Mouse (Mus musculus) left cerebral cortex, postnatal 14 days (tissue): ENCODE results near the gene Gm45623. TPM values are rescaled to one million over a fixed set of nuclear protein-coding genes. Genes with fewer than 3 reads are reported as not detected.

Experiments
- DNase-seq, 2 experiments: peaks; one replicate each; pipeline ENCODE4 v3.0.0; 2021 to 2022; ENCODE audit warnings: low spot score in 2 of 2, mixed read lengths in 1 of 2
- intact Hi-C: fragments of 180-260 bp; cut with DNase I; formaldehyde crosslinking; loops from one replicate; pipeline ENCODE4 v1.15.1; 2025
- long read RNA-seq, 2 experiments: library from polyadenylated mRNA; stranded (forward); transcript quantifications; one replicate each; pipeline ENCODE4 v2.0.0; 2021
- total RNA-seq, 2 experiments: library from RNA; stranded (reverse); gene quantifications; 2 replicates each; pipeline ENCODE4 v1.2.3; 2021

The Gm45623 gene
- total RNA-seq: 10 to 100 TPM; 13.7 to 16.2 TPM
- long read RNA-seq, experiment 1, partial matches to known transcripts: 0 of 3 reads
- long read RNA-seq, experiment 1, other reads (novel, unspliced or antisense): 1 of 3 reads
- long read RNA-seq, experiment 2, transcript Gm45623-201 (1 exons, 1,457 nt): major isoform, 7 of 7 reads
- long read RNA-seq, experiment 2, partial matches to known transcripts: 0 of 7 reads
- long read RNA-seq, experiment 2, other reads (novel, unspliced or antisense): 0 of 7 reads

GRCm38 (mm10) chr13:56753192-56753951 lies at the start of gene Gm45623:
Gene Gm45623, minus strand, starts transcription at chr13:56753827.
- no peak for DNase-seq
- intact Hi-C loops: loop anchor here (10.0 kb wide), 1 partner anchor 279 kb away; no protein-coding TSS in a partner anchor

DNA sequence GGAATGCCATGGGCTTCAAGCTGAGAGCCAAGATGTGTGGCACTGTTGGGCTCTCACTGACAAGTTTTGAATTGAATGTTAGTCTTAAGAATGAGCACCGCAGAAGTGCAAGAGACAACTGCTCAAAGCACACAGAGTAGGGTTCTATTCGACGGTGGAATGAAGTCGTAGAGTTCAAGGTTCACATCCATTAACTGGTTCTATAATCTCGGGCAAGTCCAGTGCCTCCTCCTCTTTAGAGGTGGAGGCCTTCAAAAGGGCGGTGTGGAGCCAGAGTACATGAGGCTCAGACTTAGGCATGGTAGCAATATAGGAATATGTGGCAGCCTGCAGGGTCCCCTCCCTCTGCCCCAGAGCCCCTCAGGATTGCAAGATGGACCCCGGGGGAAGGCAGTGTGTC lies 43.8 kb upstream of the Gm45623 start:
- DNase-seq: no peak
- intact Hi-C loops: no loop called here

- DNase-seq: no peak
- intact Hi-C loops: no loop called here
These were observed 41.9 kb upstream of the Gm45623 start for GRCm38 (mm10) chr13:56795501-56795900.

GRCm38 (mm10) chr13:56794441-56794840 lies 40.8 kb upstream of the Gm45623 start:
- no peak for DNase-seq
- intact Hi-C loops: no loop called here

DNA sequence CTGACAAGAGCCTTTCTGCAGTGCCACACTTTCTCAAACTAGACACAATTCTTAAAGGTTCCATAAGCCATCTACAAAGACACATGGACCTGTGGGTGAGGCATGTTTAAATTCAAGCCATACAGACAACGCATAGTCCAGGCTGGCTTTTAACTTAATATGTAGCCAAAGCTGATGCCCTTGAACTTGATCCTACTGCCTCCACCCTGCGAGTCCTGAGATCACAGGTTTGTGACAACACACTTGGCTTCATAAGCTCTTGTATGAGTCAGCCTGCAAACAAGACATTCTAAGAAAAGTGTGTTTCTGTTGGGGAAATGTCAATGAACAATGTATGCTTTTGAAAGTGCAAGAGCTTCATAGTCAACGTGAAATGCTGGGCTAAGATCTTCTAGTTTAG lies 39.2 kb upstream of the Gm45623 start:
- intact Hi-C loops: no loop called here

GRCm38 (mm10) chr13:56790683-56791082 lies 37.1 kb upstream of the Gm45623 start:
- intact Hi-C loops: no loop called here

More for the DNA sequence above, 39.2 kb upstream of the Gm45623 start:
- DNase-seq: no peak

GRCm38 (mm10) chr13:56782621-56783020 lies 29.0 kb upstream of the Gm45623 start:
- intact Hi-C loops: no loop called here

More at GRCm38 (mm10) chr13:56790683-56791082, 37.1 kb upstream of the Gm45623 start:
- peak; percentile 45 to 57 for DNase-seq

DNA sequence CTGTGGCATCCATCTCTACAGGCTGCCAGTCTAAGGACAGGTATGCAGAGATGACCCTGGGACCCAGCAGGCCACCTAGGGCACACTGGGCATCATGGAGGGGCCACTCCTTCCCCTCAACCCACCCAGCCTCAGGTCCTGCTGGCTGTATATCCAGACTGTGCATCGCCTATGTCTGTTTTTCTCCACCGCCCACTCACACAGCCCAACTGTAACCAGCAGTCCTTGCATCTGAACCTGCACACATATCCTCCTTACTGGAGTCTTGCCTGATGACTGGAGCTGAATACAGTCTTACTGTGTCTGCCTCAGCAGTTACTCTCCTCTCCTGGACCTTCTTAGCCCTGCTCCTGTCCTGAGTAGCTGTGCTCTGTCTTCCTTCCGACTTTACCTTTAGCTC lies 28.1 kb upstream of the Gm45623 start:
- intact Hi-C loops: no loop called here
- peak; percentile 42 to 68 for DNase-seq

More at GRCm38 (mm10) chr13:56782621-56783020, 29.0 kb upstream of the Gm45623 start:
- DNase-seq: peak; percentile 61 to 86

GRCm38 (mm10) chr13:56780746-56781469 lies 27.3 kb upstream of the Gm45623 start:
- intact Hi-C loops: no loop called here
- peak in 1 of 2 experiments; percentile 40 for DNase-seq

GRCm38 (mm10) chr13:56774304-56774703 lies 20.7 kb upstream of the Gm45623 start:
- DNase-seq: no peak
- intact Hi-C loops: no loop called here

- no peak for DNase-seq
- intact Hi-C loops: no loop called here
These were observed 19.7 kb upstream of the Gm45623 start for GRCm38 (mm10) chr13:56773262-56773870.

GRCm38 (mm10) chr13:56772592-56772991 lies 19.0 kb upstream of the Gm45623 start:
- no peak for DNase-seq
- intact Hi-C loops: no loop called here

DNA sequence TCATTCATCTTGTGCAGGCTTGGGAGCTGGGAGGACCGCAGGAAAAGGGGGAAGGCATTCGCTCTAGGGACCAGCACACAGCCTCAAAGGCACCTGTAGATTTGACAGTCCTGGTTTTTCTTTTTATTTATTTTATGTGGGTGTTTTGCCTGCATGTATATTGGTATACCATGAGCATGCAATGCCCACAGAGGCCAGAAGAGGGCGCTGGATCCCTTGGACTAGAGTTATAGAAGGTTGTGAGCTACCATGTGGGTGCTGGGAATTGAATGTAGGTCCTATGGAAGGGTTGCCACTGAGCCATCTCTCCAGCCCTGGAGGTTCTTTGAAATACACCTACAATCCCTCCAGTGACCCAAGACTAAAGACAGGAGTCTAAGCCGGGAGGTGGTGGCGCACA lies 17.2 kb upstream of the Gm45623 start:
- DNase-seq: no peak
- intact Hi-C loops: no loop called here

- intact Hi-C loops: no loop called here
- no peak for DNase-seq
These were observed 16.5 kb upstream of the Gm45623 start for GRCm38 (mm10) chr13:56770136-56770578.

DNA sequence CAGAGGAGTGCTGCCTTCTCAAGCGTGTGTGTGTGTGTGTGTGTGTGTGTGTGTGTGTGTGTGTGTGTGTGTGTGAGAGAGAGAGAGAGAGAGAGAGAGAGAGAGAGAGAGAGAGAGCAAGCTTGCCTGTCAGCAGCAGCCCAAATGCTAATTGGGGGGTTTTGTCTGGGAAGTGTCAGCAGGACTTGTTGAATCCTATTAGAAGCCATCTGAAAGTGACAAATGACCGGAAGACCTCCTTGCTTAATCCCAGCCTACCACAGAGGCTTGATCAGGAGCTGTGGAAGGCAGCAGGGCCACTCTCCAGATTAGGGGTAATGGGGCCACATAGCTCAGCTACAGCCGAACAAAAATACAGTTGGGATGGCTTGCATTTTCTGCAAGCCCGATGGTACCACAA lies 15.8 kb upstream of the Gm45623 start:
- intact Hi-C loops: no loop called here
- no peak for DNase-seq

- intact Hi-C loops: no loop called here
- DNase-seq: no peak
These were observed 12.6 kb upstream of the Gm45623 start for GRCm38 (mm10) chr13:56766211-56766610.

DNA sequence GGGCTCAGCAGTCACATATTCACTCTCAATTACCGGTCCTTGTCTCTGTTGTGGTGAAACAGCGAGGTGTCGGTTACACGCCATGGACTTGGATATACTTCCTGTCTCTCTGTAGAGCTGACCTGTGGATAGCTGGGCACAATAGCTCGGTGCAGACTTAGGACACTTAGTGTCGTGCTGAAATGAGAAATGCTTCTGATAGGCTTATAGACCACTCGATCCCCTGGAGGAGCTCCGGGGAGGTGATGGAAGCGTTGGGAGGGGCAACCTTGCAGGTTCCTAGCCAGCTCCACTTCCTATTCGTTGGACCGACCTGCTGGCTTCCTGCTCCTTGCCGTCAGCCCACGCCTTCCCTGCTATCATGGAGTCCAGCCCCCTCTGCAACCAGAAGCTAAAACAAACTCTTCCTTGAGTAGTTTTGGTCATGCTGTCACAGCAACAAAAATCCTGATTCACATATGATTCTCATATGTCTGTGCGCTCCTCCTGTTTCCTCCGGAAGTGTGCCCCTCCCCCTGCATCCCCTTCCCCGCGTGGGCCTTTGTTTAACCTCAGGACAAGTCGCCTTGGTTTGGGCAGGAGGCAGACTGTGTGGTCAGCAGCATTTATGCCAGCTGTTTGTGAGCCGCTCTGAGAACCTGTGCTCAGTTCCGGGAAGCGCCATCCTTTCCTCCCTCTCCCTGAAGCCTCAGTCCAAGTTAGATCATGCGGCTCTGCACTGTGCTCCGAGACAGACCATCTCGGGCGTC lies 11.8 kb upstream of the Gm45623 start:
- DNase-seq: no peak
- intact Hi-C loops: no loop called here

- intact Hi-C loops: no loop called here
- DNase-seq: no peak
These were observed 9.0 kb upstream of the Gm45623 start for GRCm38 (mm10) chr13:56762446-56763229.
